Mouse (Mus musculus): ENCODE data around the gene Slc25a51. TPM values are rescaled to one million over a fixed set of nuclear protein-coding genes. Genes with fewer than 3 reads are reported as not detected.

Slc25a51 gene
- polyA plus RNA-seq (2016; fragmentation: Nextera tagmentation; extraction: Ambion mirVana) = 75.6 and 85.1 TPM in 2 replicates

- peak; percentile 95 for DNase-seq (ENCODE audit: low spot score)
- H3K4me3 ChIP-seq = peak within 1 kb of the TSS; percentile 94
- H3K27me3 ChIP-seq (ENCODE audit: low read depth, poor library complexity, severe bottlenecking) = no peaks in the 10 kb centered on the region
- peaks cover 17% of the 10 kb centered on the region for H3K36me3 ChIP-seq
- no peaks in the 10 kb centered on the region for H3K9me3 ChIP-seq (replicated peaks)
- peaks cover 36% of the 10 kb centered on the region for H3K4me1 ChIP-seq
- under 1% methylated on average over 63 of the region's 67 CpGs for WGBS
- H3K27ac ChIP-seq = peak within 1 kb of the TSS; percentile 97
These were observed at the start of gene Slc25a51 for GRCm38 (mm10) chr4:45408427-45409132. Slc25a51 (minus strand) TSS chr4:45408766.

- Histone ChIP-seq H3K27ac (no peak overlapping the region), H3K27me3 (ENCODE audit: low read depth, poor library complexity, severe bottlenecking) (no peaks in the 10 kb centered on the region), H3K9me3 (replicated peaks) (no peaks in the 10 kb centered on the region), H3K4me1 (peaks cover 81% of the 10 kb centered on the region), H3K4me3 (no peak overlapping the region), H3K36me3 (peaks cover 27% of the 10 kb centered on the region)
- no peak for DNase-seq (ENCODE audit: low spot score)
- WGBS = 92% methylated on average over 2 of the region's 2 CpGs
These were observed 49.0 kb upstream of the Slc25a51 start for GRCm38 (mm10) chr4:45457543-45457942.

DNA sequence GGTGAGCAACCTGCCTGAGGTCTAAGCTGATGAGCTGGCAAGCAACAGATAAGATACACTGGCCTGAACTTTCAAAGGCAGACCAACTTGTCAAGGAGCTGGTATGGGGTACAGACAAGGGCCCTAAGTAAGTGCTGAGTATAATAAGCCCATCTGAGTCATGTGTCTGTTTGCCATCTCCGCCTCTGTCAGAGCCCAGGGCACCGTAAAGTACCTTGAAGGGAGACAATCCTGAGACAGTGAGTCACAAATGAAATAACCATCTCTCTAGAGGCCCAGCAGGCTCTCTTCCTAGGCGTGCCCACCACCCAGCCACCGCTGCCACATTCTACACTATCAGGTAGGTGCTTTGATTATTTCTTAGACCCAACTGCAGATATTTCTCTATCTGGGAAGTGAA is 46.4 kb upstream of the Slc25a51 start:
- no peaks in the 10 kb centered on the region for H3K27me3 ChIP-seq (ENCODE audit: low read depth, poor library complexity, severe bottlenecking)
- H3K9me3 ChIP-seq (replicated peaks) = no peaks in the 10 kb centered on the region
- 95% methylated on average over 4 of the region's 4 CpGs for WGBS
- H3K4me1 ChIP-seq = peaks cover 87% of the 10 kb centered on the region
- peaks cover 27% of the 10 kb centered on the region for H3K36me3 ChIP-seq
- H3K27ac ChIP-seq = peak overlapping the region; percentile 87
- DNase-seq (ENCODE audit: low spot score) = no peak
- no peak overlapping the region for H3K4me3 ChIP-seq

GRCm38 (mm10) chr4:45453271-45453851 is 44.8 kb upstream of the Slc25a51 start:
- H3K4me3 ChIP-seq = peak overlapping the region; percentile 14; the same call in 1 of the 2 replicates
- H3K9me3 ChIP-seq (replicated peaks) = no peaks in the 10 kb centered on the region
- H3K4me1 ChIP-seq = peaks cover 85% of the 10 kb centered on the region
- no peak for DNase-seq (ENCODE audit: low spot score)
- peaks cover 27% of the 10 kb centered on the region for H3K36me3 ChIP-seq
- H3K27me3 ChIP-seq (ENCODE audit: low read depth, poor library complexity, severe bottlenecking) = no peaks in the 10 kb centered on the region
- H3K27ac ChIP-seq = peak overlapping the region; percentile 87
- WGBS = 53% methylated on average over 3 of the region's 3 CpGs

DNA sequence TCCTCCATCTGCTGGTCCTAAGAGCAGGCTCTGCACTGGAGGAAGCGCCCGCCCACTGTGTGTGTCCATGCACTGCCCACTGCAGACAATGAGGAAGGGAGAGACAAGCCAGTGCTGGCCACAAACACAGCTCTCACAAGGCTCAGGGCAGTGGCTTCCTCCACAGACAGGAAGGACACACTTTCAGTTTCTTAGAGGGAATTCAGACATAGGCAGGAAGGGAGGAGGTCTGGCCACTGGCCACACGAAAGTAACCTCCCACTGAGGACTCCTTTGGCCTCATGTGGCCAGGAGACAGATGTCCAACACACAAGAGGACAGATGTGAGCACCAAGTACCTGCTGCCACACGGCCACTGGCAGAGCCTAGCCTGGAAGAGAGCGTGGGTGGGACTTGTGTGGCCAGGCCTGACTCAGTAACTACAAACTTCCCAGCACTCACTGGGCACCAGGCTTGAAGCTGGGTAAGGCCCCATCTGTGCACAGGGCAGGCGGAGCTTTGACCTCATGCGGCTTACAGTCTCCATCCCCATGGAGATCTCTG is 44.1 kb upstream of the Slc25a51 start:
- Histone ChIP-seq H3K27me3 (ENCODE audit: low read depth, poor library complexity, severe bottlenecking) (no peaks in the 10 kb centered on the region), H3K4me1 (peaks cover 91% of the 10 kb centered on the region), H3K36me3 (peaks cover 20% of the 10 kb centered on the region), H3K9me3 (replicated peaks) (no peaks in the 10 kb centered on the region), H3K4me3 (peak overlapping the region; percentile 14; the same call in 1 of the 2 replicates), H3K27ac (peak overlapping the region; percentile 87)
- peak; percentile 49 for DNase-seq (ENCODE audit: low spot score)
- WGBS = 45% methylated on average over 7 of the region's 7 CpGs

GRCm38 (mm10) chr4:45449012-45449411 is 40.4 kb upstream of the Slc25a51 start:
- 85% methylated on average over 5 of the region's 5 CpGs for WGBS
- Histone ChIP-seq H3K4me3 (no peak overlapping the region), H3K36me3 (peaks cover 34% of the 10 kb centered on the region), H3K27me3 (ENCODE audit: low read depth, poor library complexity, severe bottlenecking) (peaks cover 17% of the 10 kb centered on the region), H3K4me1 (peaks cover 95% of the 10 kb centered on the region), H3K27ac (no peak overlapping the region), H3K9me3 (replicated peaks) (no peaks in the 10 kb centered on the region)
- DNase-seq (ENCODE audit: low spot score) = no peak

GRCm38 (mm10) chr4:45448481-45448880 is 39.9 kb upstream of the Slc25a51 start:
- Histone ChIP-seq H3K27me3 (ENCODE audit: low read depth, poor library complexity, severe bottlenecking) (peaks cover 22% of the 10 kb centered on the region), H3K9me3 (replicated peaks) (no peaks in the 10 kb centered on the region), H3K27ac (no peak overlapping the region), H3K36me3 (peaks cover 39% of the 10 kb centered on the region), H3K4me3 (no peak overlapping the region), H3K4me1 (peaks cover 94% of the 10 kb centered on the region)
- WGBS = 85% methylated on average over 7 of the region's 7 CpGs
- no peak for DNase-seq (ENCODE audit: low spot score)

DNA sequence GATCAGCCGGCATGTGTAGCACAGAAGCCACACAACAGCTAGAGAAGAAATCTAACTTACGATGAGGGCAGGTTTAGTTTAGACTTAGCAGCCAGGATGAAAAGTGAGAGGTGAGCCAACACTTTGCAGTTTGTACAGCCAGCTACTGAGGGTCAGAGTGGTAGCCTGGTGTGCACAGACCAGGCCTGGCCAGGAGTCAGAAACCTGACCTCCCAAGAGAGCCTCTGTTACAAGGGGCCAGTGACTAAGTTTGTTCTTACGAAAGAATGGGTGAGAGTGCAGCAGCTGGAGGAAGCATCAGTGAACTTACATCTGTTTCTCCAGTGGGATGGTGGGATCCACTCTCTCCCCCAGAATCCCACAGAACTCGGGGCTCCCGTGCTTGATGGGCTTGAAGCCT is 38.6 kb upstream of the Slc25a51 start:
- H3K9me3 ChIP-seq (replicated peaks) = no peaks in the 10 kb centered on the region
- DNase-seq (ENCODE audit: low spot score) = no peak
- WGBS = 86% methylated on average over 5 of the region's 5 CpGs
- no peak overlapping the region for H3K4me3 ChIP-seq
- peaks cover 32% of the 10 kb centered on the region for H3K27me3 ChIP-seq (ENCODE audit: low read depth, poor library complexity, severe bottlenecking)
- H3K4me1 ChIP-seq = peaks cover 90% of the 10 kb centered on the region
- H3K27ac ChIP-seq = 0 out of 2 replicates have a peak overlapping the region, but pooled peaks have one; percentile 17
- H3K36me3 ChIP-seq = peaks cover 52% of the 10 kb centered on the region

- Histone ChIP-seq H3K36me3 (peaks cover 67% of the 10 kb centered on the region), H3K27ac (no peak overlapping the region), H3K4me1 (peaks cover 85% of the 10 kb centered on the region), H3K4me3 (no peak overlapping the region), H3K27me3 (ENCODE audit: low read depth, poor library complexity, severe bottlenecking) (peaks cover 52% of the 10 kb centered on the region), H3K9me3 (replicated peaks) (no peaks in the 10 kb centered on the region)
- DNase-seq (ENCODE audit: low spot score) = no peak
- 63% methylated on average over 3 of the region's 3 CpGs for WGBS
These were observed 36.7 kb upstream of the Slc25a51 start for GRCm38 (mm10) chr4:45445235-45445634.

DNA sequence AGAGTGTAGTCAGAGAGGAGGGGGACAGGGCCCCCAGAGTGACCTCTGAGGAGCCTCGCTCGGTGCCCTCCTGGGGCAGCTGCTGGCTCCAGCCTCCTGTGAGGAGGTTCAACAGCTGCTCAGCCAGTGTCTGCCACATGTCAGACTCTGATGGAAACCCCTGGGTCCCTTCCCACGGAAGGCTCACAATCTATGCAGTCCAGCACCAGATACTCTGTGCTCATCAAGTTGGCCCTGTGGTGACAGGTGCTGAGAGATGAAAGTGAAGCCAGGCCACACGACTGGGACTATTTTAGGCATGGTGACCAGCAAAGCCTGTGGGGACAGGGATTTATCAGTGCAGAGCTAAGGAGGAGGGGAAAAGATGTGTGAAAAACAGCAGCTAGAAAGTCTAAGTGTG is 36.2 kb upstream of the Slc25a51 start:
- Histone ChIP-seq H3K36me3 (peaks cover 71% of the 10 kb centered on the region), H3K4me1 (peaks cover 85% of the 10 kb centered on the region), H3K4me3 (no peak overlapping the region), H3K27me3 (ENCODE audit: low read depth, poor library complexity, severe bottlenecking) (peaks cover 56% of the 10 kb centered on the region), H3K9me3 (replicated peaks) (no peaks in the 10 kb centered on the region), H3K27ac (no peak overlapping the region)
- no peak for DNase-seq (ENCODE audit: low spot score)
- 36% methylated on average over 4 of the region's 4 CpGs for WGBS

- Histone ChIP-seq H3K27me3 (ENCODE audit: low read depth, poor library complexity, severe bottlenecking) (peaks cover 59% of the 10 kb centered on the region), H3K4me3 (no peak overlapping the region), H3K27ac (peak overlapping the region; percentile 17; the same call in 1 of the 2 replicates), H3K9me3 (replicated peaks) (no peaks in the 10 kb centered on the region), H3K4me1 (peaks cover 87% of the 10 kb centered on the region), H3K36me3 (peaks cover 72% of the 10 kb centered on the region)
- DNase-seq (ENCODE audit: low spot score) = no peak
- 84% methylated on average over 7 of the region's 7 CpGs for WGBS
These were observed 35.1 kb upstream of the Slc25a51 start for GRCm38 (mm10) chr4:45443652-45444051.

- H3K27ac ChIP-seq = no peak overlapping the region
- peaks cover 89% of the 10 kb centered on the region for H3K4me1 ChIP-seq
- H3K36me3 ChIP-seq = peaks cover 69% of the 10 kb centered on the region
- no peak for DNase-seq (ENCODE audit: low spot score)
- WGBS = 76% methylated on average over 3 of the region's 3 CpGs
- no peak overlapping the region for H3K4me3 ChIP-seq
- H3K27me3 ChIP-seq (ENCODE audit: low read depth, poor library complexity, severe bottlenecking) = peaks cover 73% of the 10 kb centered on the region
- no peaks in the 10 kb centered on the region for H3K9me3 ChIP-seq (replicated peaks)
These were observed 33.7 kb upstream of the Slc25a51 start for GRCm38 (mm10) chr4:45442237-45442636.

DNA sequence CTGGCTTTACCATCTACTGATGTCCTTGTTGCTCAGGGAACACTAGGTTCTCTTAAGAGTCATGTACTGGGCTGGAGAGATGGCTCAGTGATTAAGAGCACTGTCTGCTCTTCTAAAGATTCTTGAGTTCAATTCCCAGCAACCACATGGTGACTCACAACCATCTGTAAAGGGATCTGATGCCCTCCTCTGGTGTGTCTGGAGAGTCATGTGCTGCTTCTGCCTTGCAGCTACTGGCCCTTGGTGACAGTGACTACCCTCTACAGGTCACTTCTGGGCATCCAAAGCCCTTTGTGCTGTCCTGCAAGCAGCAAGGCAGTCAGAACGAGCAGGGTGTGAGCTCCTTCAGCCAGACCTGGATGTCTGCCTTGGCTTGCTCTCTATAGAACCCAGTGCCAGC is 33.2 kb upstream of the Slc25a51 start:
- H3K4me3 ChIP-seq = no peak overlapping the region
- H3K9me3 ChIP-seq (replicated peaks) = no peaks in the 10 kb centered on the region
- no peak overlapping the region for H3K27ac ChIP-seq
- DNase-seq (ENCODE audit: low spot score) = no peak
- peaks cover 64% of the 10 kb centered on the region for H3K36me3 ChIP-seq
- 83% methylated on average over 1 of the region's 1 CpGs for WGBS
- H3K27me3 ChIP-seq (ENCODE audit: low read depth, poor library complexity, severe bottlenecking) = peaks cover 73% of the 10 kb centered on the region
- H3K4me1 ChIP-seq = peaks cover 89% of the 10 kb centered on the region
